Mouse (Mus musculus) cortical plate, adult 2 months (tissue): Measurements from ENCODE around the gene N4bp1. TPM values are rescaled to one million over a fixed set of nuclear protein-coding genes. Genes with fewer than 3 reads are reported as not detected.

ENCODE experiments used
- H3K27ac ChIP-seq: fragments of 200-500 bp; 2 replicates; pipeline ENCODE4 v1.5.1; 2012; ENCODE audit warnings: low read length, control low read depth, inconsistent platforms; ENCODE audit not compliant: insufficient read depth
- H3K4me1 ChIP-seq: fragments of 200-500 bp; 2 replicates; pipeline ENCODE4 v1.6.1; 2011; ENCODE audit warnings: low read length; ENCODE audit not compliant: control insufficient read depth, insufficient read depth
- H3K4me3 ChIP-seq: fragments of 200-500 bp; 2 replicates; pipeline ENCODE4 v1.5.1; 2011; ENCODE audit warnings: mild to moderate bottlenecking, low read length, control low read depth; ENCODE audit not compliant: insufficient read depth
- CTCF ChIP-seq: fragments of 200-500 bp; IDR thresholded peaks from 2 replicates; pipeline ENCODE4 v1.5.1; 2011; ENCODE audit warnings: mild to moderate bottlenecking, control low read depth, low read length; ENCODE audit not compliant: insufficient read depth; ENCODE audit errors: extremely low read depth
- POLR2A ChIP-seq: fragments of 200-500 bp; IDR thresholded peaks from 2 replicates; pipeline ENCODE4 v1.6.1; 2011; ENCODE audit warnings: mild to moderate bottlenecking, low read length, control low read depth; ENCODE audit not compliant: insufficient read depth; ENCODE audit errors: extremely low read depth
- polyA plus RNA-seq: library from polyadenylated mRNA; depleted of rRNA; stranded (reverse); fragments of >200 nt; gene quantifications from 2 replicates; pipeline ENCODE4 v1.2.3, GENCODE M21; 2012

The N4bp1 gene
- polyA plus RNA-seq, 1 experiment: 16.7 TPM

- Histone ChIP-seq H3K4me3 (no peak overlapping the region), H3K4me1 (no peaks in the 10 kb centered on the region), H3K27ac (no peak overlapping the region)
- no peak for TF ChIP-seq CTCF
- no peak for TF ChIP-seq POLR2A
These were observed 35.4 kb upstream of the N4bp1 start for GRCm38 (mm10) chr8:86920455-86920854.

GRCm38 (mm10) chr8:86920024-86920423 lies 35.0 kb upstream of the N4bp1 start:
- TF ChIP-seq CTCF (no peak), POLR2A (no peak)
- Histone ChIP-seq H3K4me3 (no peak overlapping the region), H3K4me1 (no peaks in the 10 kb centered on the region), H3K27ac (no peak overlapping the region)

GRCm38 (mm10) chr8:86919262-86919661 lies 34.2 kb upstream of the N4bp1 start:
- TF ChIP-seq CTCF: no peak
- TF ChIP-seq POLR2A: no peak
- no peak overlapping the region for H3K4me3 ChIP-seq
- no peak overlapping the region for H3K27ac ChIP-seq
- H3K4me1 ChIP-seq: no peaks in the 10 kb centered on the region

- H3K4me1 ChIP-seq: no peaks in the 10 kb centered on the region
- no peak overlapping the region for H3K4me3 ChIP-seq
- no peak overlapping the region for H3K27ac ChIP-seq
- TF ChIP-seq CTCF (no peak), POLR2A (no peak)
These were observed 33.0 kb upstream of the N4bp1 start for GRCm38 (mm10) chr8:86918093-86918492.

- Histone ChIP-seq H3K4me1 (no peaks in the 10 kb centered on the region), H3K27ac (no peak overlapping the region), H3K4me3 (no peak overlapping the region)
- TF ChIP-seq CTCF (no peak), POLR2A (no peak)
These were observed 32.6 kb upstream of the N4bp1 start for GRCm38 (mm10) chr8:86917689-86918088.

GRCm38 (mm10) chr8:86916369-86916768 lies 31.3 kb upstream of the N4bp1 start:
- Histone ChIP-seq H3K4me3 (no peak overlapping the region), H3K4me1 (no peaks in the 10 kb centered on the region), H3K27ac (no peak overlapping the region)
- TF ChIP-seq POLR2A: no peak
- no peak for TF ChIP-seq CTCF

GRCm38 (mm10) chr8:86911136-86911535 lies 26.1 kb upstream of the N4bp1 start:
- TF ChIP-seq POLR2A (no peak), CTCF (no peak)
- H3K4me1 ChIP-seq: no peaks in the 10 kb centered on the region
- H3K4me3 ChIP-seq: no peak overlapping the region
- H3K27ac ChIP-seq: no peak overlapping the region

GRCm38 (mm10) chr8:86910250-86910649 lies 25.2 kb upstream of the N4bp1 start:
- Histone ChIP-seq H3K4me1 (no peaks in the 10 kb centered on the region), H3K27ac (no peak overlapping the region), H3K4me3 (no peak overlapping the region)
- TF ChIP-seq CTCF: no peak

GRCm38 (mm10) chr8:86908536-86908935 lies 23.5 kb upstream of the N4bp1 start:
- no peak for TF ChIP-seq POLR2A
- TF ChIP-seq CTCF: peak; percentile 92
- H3K4me3 ChIP-seq: no peak overlapping the region
- no peak overlapping the region for H3K27ac ChIP-seq
- H3K4me1 ChIP-seq: no peaks in the 10 kb centered on the region

- Histone ChIP-seq H3K27ac (no peak overlapping the region), H3K4me1 (no peaks in the 10 kb centered on the region), H3K4me3 (no peak overlapping the region)
- TF ChIP-seq POLR2A (no peak), CTCF (no peak)
These were observed 19.9 kb upstream of the N4bp1 start for GRCm38 (mm10) chr8:86904911-86905310.

GRCm38 (mm10) chr8:86903104-86903503 lies 18.0 kb upstream of the N4bp1 start:
- no peak overlapping the region for H3K4me3 ChIP-seq
- H3K27ac ChIP-seq: no peak overlapping the region
- no peak for TF ChIP-seq POLR2A
- TF ChIP-seq CTCF: peak; percentile 94
- no peaks in the 10 kb centered on the region for H3K4me1 ChIP-seq
